Mouse (Mus musculus): ENCODE measurements around the gene D6Wsu163e. TPM values are rescaled to one million over a fixed set of nuclear protein-coding genes. Genes with fewer than 3 reads are reported as not detected.
A peak's percentile ranks its signal among the peaks of the same experiment; 100 is the strongest.

D6Wsu163e gene
- polyA plus RNA-seq (2015; fragmentation: Nextera tagmentation; extraction: Ambion mirVana) = 36.6 and 37.4 TPM in 2 replicates

DNA sequence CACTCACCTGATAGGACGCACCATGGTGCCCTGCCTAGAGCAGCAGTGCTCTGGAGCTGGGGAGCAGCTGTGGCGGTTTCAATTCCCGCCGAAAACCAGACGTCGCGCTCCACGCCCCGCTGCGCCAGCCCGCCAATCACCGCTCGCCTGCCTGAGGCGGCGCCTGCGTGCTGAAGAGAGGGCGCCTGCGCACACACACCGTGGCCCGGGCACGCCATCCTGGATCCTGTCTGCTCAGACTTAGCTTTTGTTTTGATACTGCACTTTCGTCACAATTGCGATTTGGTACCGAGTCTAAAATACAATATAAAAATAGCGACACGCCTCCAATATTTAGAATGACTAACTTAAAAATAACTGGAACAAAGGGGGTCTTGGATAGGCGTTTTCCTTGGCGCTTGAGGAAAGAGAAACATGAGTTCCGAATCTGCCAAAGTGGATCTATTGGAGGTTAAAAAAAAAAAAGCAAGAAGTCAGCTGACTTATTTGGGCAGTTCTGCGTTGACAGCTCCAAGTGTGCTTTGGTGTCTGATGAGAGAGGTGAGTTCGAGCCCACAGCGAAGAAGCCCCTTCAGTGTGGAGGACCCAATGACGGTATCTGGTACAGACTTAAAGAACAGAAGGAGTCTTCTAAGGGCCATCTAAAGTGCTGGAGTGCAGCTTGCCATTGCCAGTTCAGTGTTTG, at the start of gene D6Wsu163e, which contains the start of gene Rad51ap1:
Gene D6Wsu163e (plus strand): TSS at position 476 of the 685 bp plus-strand sequence.
Gene Rad51ap1 (minus strand): TSS at position 101 of the 685 bp plus-strand sequence.
- H3K4me1 ChIP-seq (replicated peaks; ENCODE audit: control insufficient read depth, insufficient read depth, low read length) = peaks cover 21% of the 10 kb centered on the region
- peak within 1 kb of the TSS; percentile 65 for H3K9ac ChIP-seq (replicated peaks; ENCODE audit: low read depth, low read length)
- H3K4me2 ChIP-seq (ENCODE audit: low read length) = peak within 1 kb of the TSS; percentile 94
- H3K27ac ChIP-seq (ENCODE audit: low read length) = peak within 1 kb of the TSS; percentile 39; the same call in 1 of the 2 replicates
- ATAC-seq = peak; percentile 99
- H3K27me3 ChIP-seq (replicated peaks; ENCODE audit: control insufficient read depth, insufficient read depth, low read length) = no peaks in the 10 kb centered on the region
- under 1% methylated on average over 33 of the region's 33 CpGs for WGBS
- H3K36me3 ChIP-seq (ENCODE audit: control insufficient read depth, insufficient read depth) = peaks cover 6% of the 10 kb centered on the region; the same call in 1 of the 2 replicates
- no peaks in the 10 kb centered on the region for H3K9me3 ChIP-seq (ENCODE audit: control insufficient read depth, low read length)
- peak within 1 kb of the TSS; percentile 79 for H3K4me3 ChIP-seq (replicated peaks; ENCODE audit: low read length)

DNA sequence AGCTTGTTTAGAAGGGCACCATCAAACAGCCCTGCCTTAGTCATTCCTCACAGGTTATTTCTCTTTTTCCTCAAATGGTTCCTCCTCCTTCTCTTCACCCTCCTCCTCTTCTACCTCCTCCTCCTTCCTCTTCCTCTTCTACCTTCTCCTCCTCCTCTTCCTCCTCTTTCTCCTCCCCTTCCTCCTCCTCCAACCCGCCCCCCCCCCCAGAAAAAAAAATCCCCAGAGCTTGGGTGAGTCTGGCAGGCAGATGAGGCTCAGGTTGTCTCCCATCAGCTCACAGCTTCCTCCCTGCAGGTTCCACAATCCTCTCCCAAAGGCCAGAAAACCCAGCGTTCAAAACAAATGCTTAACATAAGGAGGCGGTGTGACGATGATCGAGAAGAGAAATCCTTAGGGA, 32.4 kb upstream of the D6Wsu163e start:
- WGBS = 83% methylated on average over 4 of the region's 5 CpGs
- Histone ChIP-seq H3K4me3 (replicated peaks; ENCODE audit: low read length) (no peak overlapping the region), H3K4me2 (ENCODE audit: low read length) (no peak overlapping the region), H3K4me1 (replicated peaks; ENCODE audit: control insufficient read depth, insufficient read depth, low read length) (no peaks in the 10 kb centered on the region), H3K36me3 (ENCODE audit: control insufficient read depth, insufficient read depth) (no peaks in the 10 kb centered on the region), H3K27me3 (replicated peaks; ENCODE audit: control insufficient read depth, insufficient read depth, low read length) (no peaks in the 10 kb centered on the region), H3K9ac (replicated peaks; ENCODE audit: low read depth, low read length) (no peak overlapping the region), H3K27ac (ENCODE audit: low read length) (no peak overlapping the region), H3K9me3 (ENCODE audit: control insufficient read depth, low read length) (no peaks in the 10 kb centered on the region)
- no peak for ATAC-seq

DNA sequence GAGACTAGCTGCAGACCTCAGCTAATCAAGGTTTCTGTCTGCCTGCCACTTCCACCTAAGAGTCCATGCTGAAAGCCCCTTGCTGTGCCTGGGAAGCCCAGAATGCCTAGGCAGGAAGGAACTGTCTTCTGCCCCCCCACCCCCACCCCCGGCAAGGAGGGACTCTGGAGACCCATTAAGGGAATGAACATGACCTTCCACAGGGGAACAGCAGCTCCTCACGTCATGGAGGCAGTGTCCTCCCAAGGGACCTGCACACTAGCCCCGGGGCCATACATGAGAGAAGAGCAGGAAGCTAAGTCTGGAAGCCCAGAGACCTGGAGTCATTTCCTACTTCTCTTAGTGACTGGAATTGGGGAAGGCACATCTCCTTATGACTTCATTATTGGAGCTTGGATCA, 31.9 kb upstream of the D6Wsu163e start:
- Histone ChIP-seq H3K27me3 (replicated peaks; ENCODE audit: control insufficient read depth, insufficient read depth, low read length) (no peaks in the 10 kb centered on the region), H3K4me1 (replicated peaks; ENCODE audit: control insufficient read depth, insufficient read depth, low read length) (no peaks in the 10 kb centered on the region), H3K9me3 (ENCODE audit: control insufficient read depth, low read length) (no peaks in the 10 kb centered on the region), H3K9ac (replicated peaks; ENCODE audit: low read depth, low read length) (no peak overlapping the region), H3K27ac (ENCODE audit: low read length) (no peak overlapping the region), H3K4me3 (replicated peaks; ENCODE audit: low read length) (no peak overlapping the region), H3K4me2 (ENCODE audit: low read length) (no peak overlapping the region), H3K36me3 (ENCODE audit: control insufficient read depth, insufficient read depth) (no peaks in the 10 kb centered on the region)
- WGBS = 78% methylated on average over 3 of the region's 3 CpGs
- no peak for ATAC-seq

DNA sequence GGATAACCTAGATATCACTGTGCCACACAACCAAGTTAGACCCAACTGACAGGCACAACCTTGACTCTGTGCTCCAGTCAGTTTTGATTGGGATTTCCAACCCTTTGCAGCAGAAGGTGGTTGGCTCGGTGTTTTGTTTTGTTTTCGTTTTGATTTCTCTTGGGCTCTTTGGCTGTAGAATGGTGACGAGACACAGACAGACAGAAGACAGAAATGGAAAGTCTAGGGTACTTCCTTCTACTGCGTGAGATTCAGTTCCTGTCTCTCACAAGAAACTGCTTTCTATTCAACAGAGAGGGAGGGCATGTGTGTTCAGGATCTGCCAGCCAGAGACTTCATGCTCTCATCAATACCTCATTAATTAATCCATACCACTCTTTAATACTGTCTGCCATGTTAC, 29.0 kb upstream of the D6Wsu163e start:
- Histone ChIP-seq H3K9ac (replicated peaks; ENCODE audit: low read depth, low read length) (no peak overlapping the region), H3K4me1 (replicated peaks; ENCODE audit: control insufficient read depth, insufficient read depth, low read length) (no peaks in the 10 kb centered on the region), H3K27ac (ENCODE audit: low read length) (no peak overlapping the region), H3K27me3 (replicated peaks; ENCODE audit: control insufficient read depth, insufficient read depth, low read length) (no peaks in the 10 kb centered on the region), H3K36me3 (ENCODE audit: control insufficient read depth, insufficient read depth) (no peaks in the 10 kb centered on the region), H3K4me3 (replicated peaks; ENCODE audit: low read length) (no peak overlapping the region), H3K4me2 (ENCODE audit: low read length) (no peak overlapping the region), H3K9me3 (ENCODE audit: control insufficient read depth, low read length) (no peaks in the 10 kb centered on the region)
- no peak for ATAC-seq
- 82% methylated on average over 4 of the region's 4 CpGs for WGBS

DNA sequence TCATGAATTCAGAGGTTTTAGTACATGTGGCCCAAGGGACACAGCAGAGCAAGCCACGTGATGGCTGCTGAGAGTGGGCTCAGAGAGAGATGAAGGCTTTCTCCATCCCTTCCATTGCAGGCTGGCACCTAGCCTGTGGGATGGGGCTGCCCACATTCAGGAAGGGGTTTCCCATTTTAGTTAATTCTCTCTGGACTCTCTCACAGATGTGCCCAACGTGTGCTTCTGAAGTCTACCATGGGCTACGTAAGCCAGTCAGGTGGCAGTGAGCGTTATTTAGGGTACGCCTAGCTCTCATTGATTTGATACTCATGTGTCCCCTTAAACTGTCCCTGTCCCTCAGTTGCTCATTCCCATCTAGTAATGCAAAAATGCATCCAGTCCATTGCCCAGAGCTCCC, 24.8 kb upstream of the D6Wsu163e start:
- 80% methylated on average over 5 of the region's 5 CpGs for WGBS

GRCm38 (mm10) chr6:126921111-126921881, 18.5 kb upstream of the D6Wsu163e start, which contains the start of gene Dyrk4:
Dyrk4 (minus strand) TSS chr6:126921839.
- no peak within 1 kb of the TSS for H3K27ac ChIP-seq (ENCODE audit: low read length)
- H3K4me2 ChIP-seq (ENCODE audit: low read length) = no peak within 1 kb of the TSS
- H3K9ac ChIP-seq (replicated peaks; ENCODE audit: low read depth, low read length) = no peak within 1 kb of the TSS
- no peaks in the 10 kb centered on the region for H3K4me1 ChIP-seq (replicated peaks; ENCODE audit: control insufficient read depth, insufficient read depth, low read length)
- no peaks in the 10 kb centered on the region for H3K9me3 ChIP-seq (ENCODE audit: control insufficient read depth, low read length)
- 5% methylated on average over 21 of the region's 21 CpGs for WGBS
- no peaks in the 10 kb centered on the region; the same call in 1 of the 2 replicates for H3K36me3 ChIP-seq (ENCODE audit: control insufficient read depth, insufficient read depth)
- no peak for ATAC-seq
- no peaks in the 10 kb centered on the region for H3K27me3 ChIP-seq (replicated peaks; ENCODE audit: control insufficient read depth, insufficient read depth, low read length)
- no peak within 1 kb of the TSS for H3K4me3 ChIP-seq (replicated peaks; ENCODE audit: low read length)

More for the DNA sequence above, 24.8 kb upstream of the D6Wsu163e start:
- Histone ChIP-seq H3K27ac (ENCODE audit: low read length) (no peak overlapping the region), H3K4me2 (ENCODE audit: low read length) (no peak overlapping the region), H3K4me1 (replicated peaks; ENCODE audit: control insufficient read depth, insufficient read depth, low read length) (no peaks in the 10 kb centered on the region), H3K4me3 (replicated peaks; ENCODE audit: low read length) (no peak overlapping the region), H3K36me3 (ENCODE audit: control insufficient read depth, insufficient read depth) (no peaks in the 10 kb centered on the region), H3K9ac (replicated peaks; ENCODE audit: low read depth, low read length) (no peak overlapping the region), H3K27me3 (replicated peaks; ENCODE audit: control insufficient read depth, insufficient read depth, low read length) (no peaks in the 10 kb centered on the region), H3K9me3 (ENCODE audit: control insufficient read depth, low read length) (no peaks in the 10 kb centered on the region)
- no peak for ATAC-seq

- Histone ChIP-seq H3K9me3 (ENCODE audit: control insufficient read depth, low read length) (no peaks in the 10 kb centered on the region), H3K36me3 (ENCODE audit: control insufficient read depth, insufficient read depth) (no peaks in the 10 kb centered on the region), H3K4me3 (replicated peaks; ENCODE audit: low read length) (no peak overlapping the region), H3K4me2 (ENCODE audit: low read length) (no peak overlapping the region), H3K27me3 (replicated peaks; ENCODE audit: control insufficient read depth, insufficient read depth, low read length) (no peaks in the 10 kb centered on the region), H3K4me1 (replicated peaks; ENCODE audit: control insufficient read depth, insufficient read depth, low read length) (no peaks in the 10 kb centered on the region), H3K27ac (ENCODE audit: low read length) (no peak overlapping the region), H3K9ac (replicated peaks; ENCODE audit: low read depth, low read length) (no peak overlapping the region)
- 95% methylated on average over 2 of the region's 2 CpGs for WGBS
- ATAC-seq = no peak
Measured at GRCm38 (mm10) chr6:126932896-126933295, 6.9 kb upstream of the D6Wsu163e start.

- Histone ChIP-seq H3K4me1 (replicated peaks; ENCODE audit: control insufficient read depth, insufficient read depth, low read length) (peaks cover 21% of the 10 kb centered on the region), H3K9me3 (ENCODE audit: control insufficient read depth, low read length) (no peaks in the 10 kb centered on the region), H3K4me2 (ENCODE audit: low read length) (peak overlapping the region; percentile 94), H3K36me3 (ENCODE audit: control insufficient read depth, insufficient read depth) (peaks cover 3% of the 10 kb centered on the region; the same call in 1 of the 2 replicates), H3K27ac (ENCODE audit: low read length) (no peak overlapping the region), H3K9ac (replicated peaks; ENCODE audit: low read depth, low read length) (no peak overlapping the region), H3K27me3 (replicated peaks; ENCODE audit: control insufficient read depth, insufficient read depth, low read length) (no peaks in the 10 kb centered on the region), H3K4me3 (replicated peaks; ENCODE audit: low read length) (peak overlapping the region; percentile 79)
- ATAC-seq = no peak
- 76% methylated on average over 2 of the region's 2 CpGs for WGBS
Measured at GRCm38 (mm10) chr6:126938047-126938446, 1.7 kb upstream of the D6Wsu163e start.

GRCm38 (mm10) chr6:126938853-126939486, 792 bp upstream of the D6Wsu163e start:
- peaks cover 5% of the 10 kb centered on the region; the same call in 1 of the 2 replicates for H3K36me3 ChIP-seq (ENCODE audit: control insufficient read depth, insufficient read depth)
- H3K27me3 ChIP-seq (replicated peaks; ENCODE audit: control insufficient read depth, insufficient read depth, low read length) = no peaks in the 10 kb centered on the region
- peak overlapping the region; percentile 60 for H3K9ac ChIP-seq (replicated peaks; ENCODE audit: low read depth, low read length)
- H3K4me2 ChIP-seq (ENCODE audit: low read length) = peak overlapping the region; percentile 94
- H3K27ac ChIP-seq (ENCODE audit: low read length) = no peak overlapping the region
- H3K9me3 ChIP-seq (ENCODE audit: control insufficient read depth, low read length) = no peaks in the 10 kb centered on the region
- H3K4me3 ChIP-seq (replicated peaks; ENCODE audit: low read length) = peak overlapping the region; percentile 79
- WGBS = under 1% methylated on average over 31 of the region's 31 CpGs
- no peak for ATAC-seq
- H3K4me1 ChIP-seq (replicated peaks; ENCODE audit: control insufficient read depth, insufficient read depth, low read length) = peaks cover 21% of the 10 kb centered on the region

Measured in forebrain, embryonic 16.5 days (tissue).